Mouse (Mus musculus) embryonic facial prominence, embryonic 10.5 days (tissue): ENCODE results near the gene Tmbim6. TPM values are rescaled to one million over a fixed set of nuclear protein-coding genes. Genes with fewer than 3 reads are reported as not detected.

Experiments used
- DNase-seq: peaks from one replicate; pipeline ENCODE4 v3.0.0-alpha.2; 2017; ENCODE audit warnings: low spot score
- H3K27ac ChIP-seq: fragments of 300-500 bp; sonication (generic); replicated peaks from 2 replicates; pipeline ENCODE4 v1.5.1; 2016; ENCODE audit warnings: mild to moderate bottlenecking
- H3K27me3 ChIP-seq: fragments of 300-500 bp; sonication (generic); replicated peaks from 2 replicates; pipeline ENCODE4 v1.6.1; 2016; ENCODE audit warnings: low read depth, mild to moderate bottlenecking; ENCODE audit not compliant: poor library complexity, severe bottlenecking
- H3K36me3 ChIP-seq: fragments of 300-500 bp; sonication (generic); replicated peaks from 2 replicates; pipeline ENCODE4 v1.6.1; 2016; ENCODE audit warnings: mild to moderate bottlenecking, moderate library complexity
- H3K4me1 ChIP-seq: fragments of 300-500 bp; sonication (generic); 2 replicates; pipeline ENCODE4 v1.6.1; 2016
- H3K4me3 ChIP-seq: fragments of 300-500 bp; sonication (generic); 2 replicates; pipeline ENCODE4 v1.5.1; 2016; ENCODE audit warnings: mild to moderate bottlenecking, moderate library complexity
- H3K9me3 ChIP-seq: fragments of 300-500 bp; sonication (generic); 2 replicates; pipeline ENCODE4 v1.6.1; 2016; ENCODE audit warnings: mild to moderate bottlenecking
- WGBS: fragments of 180-500 bp; shearing (Covaris S2); methylation state at CpG from one replicate; pipeline ENCODE4 v1.1.7; 2016; 5-methylcytosine and 5-hydroxymethylcytosine counted together
- polyA plus RNA-seq: library from polyadenylated mRNA; unstranded; fragments of >200 nt; fragmentation: Nextera tagmentation; extraction: Ambion mirVana; gene quantifications from 2 replicates; pipeline ENCODE4 v1.2.1, GENCODE M21; 2016

The Tmbim6 gene
- 262 and 273 TPM in 2 replicates for polyA plus RNA-seq

- WGBS, result under 1% methylated on average over 51 of the region's 51 CpGs
- Histone ChIP-seq H3K4me1 (peaks cover 49% of the 10 kb centered on the region), H3K4me3 (peak within 1 kb of the TSS; percentile 94), H3K27ac (peak within 1 kb of the TSS; percentile 94), H3K27me3 (no peaks in the 10 kb centered on the region), H3K9me3 (no peaks in the 10 kb centered on the region), H3K36me3 (no peaks in the 10 kb centered on the region; the same call in 1 of the 2 replicates)
- peak; percentile 100 for DNase-seq
Observed at GRCm38 (mm10) chr15:99392486-99393385, at the start of gene Tmbim6. TSS of gene Tmbim6 (plus strand) at chr15:99392882.

GRCm38 (mm10) chr15:99343414-99344147, 49.1 kb upstream of the Tmbim6 start:
- Histone ChIP-seq H3K4me1 (peaks cover 78% of the 10 kb centered on the region), H3K27ac (peak overlapping the region; percentile 84), H3K36me3 (0 out of 2 replicates have a peak, but pooled peaks cover 4% of the 10 kb centered on the region), H3K4me3 (no peak overlapping the region), H3K9me3 (no peaks in the 10 kb centered on the region), H3K27me3 (no peaks in the 10 kb centered on the region)
- whole genome bisulfite sequencing, result 54% methylated on average over 5 of the region's 5 CpGs
- peak; percentile 57 for DNase-seq

GRCm38 (mm10) chr15:99344148-99344870, 48.4 kb upstream of the Tmbim6 start:
- H3K27me3 ChIP-seq, result no peaks in the 10 kb centered on the region
- no peaks in the 10 kb centered on the region for H3K9me3 ChIP-seq
- H3K4me3 ChIP-seq, result no peak overlapping the region
- H3K4me1 ChIP-seq, result peaks cover 71% of the 10 kb centered on the region
- H3K36me3 ChIP-seq, result peaks cover 7% of the 10 kb centered on the region; the same call in 1 of the 2 replicates
- peak overlapping the region; percentile 84 for H3K27ac ChIP-seq
- no peak for DNase-seq
- WGBS, result 58% methylated on average over 8 of the region's 8 CpGs

- Histone ChIP-seq H3K9me3 (no peaks in the 10 kb centered on the region), H3K4me3 (no peak overlapping the region), H3K4me1 (peaks cover 69% of the 10 kb centered on the region), H3K27ac (peak overlapping the region; percentile 84), H3K27me3 (no peaks in the 10 kb centered on the region), H3K36me3 (peaks cover 7% of the 10 kb centered on the region; the same call in 1 of the 2 replicates)
- WGBS, result 73% methylated on average over 4 of the region's 4 CpGs
- DNase-seq, result no peak
Observed at GRCm38 (mm10) chr15:99344961-99345360, 47.7 kb upstream of the Tmbim6 start.

- Histone ChIP-seq H3K36me3 (peaks cover 3% of the 10 kb centered on the region; the same call in 1 of the 2 replicates), H3K27ac (no peak overlapping the region), H3K27me3 (no peaks in the 10 kb centered on the region), H3K4me3 (no peak overlapping the region), H3K9me3 (no peaks in the 10 kb centered on the region), H3K4me1 (peaks cover 48% of the 10 kb centered on the region)
- no peak for DNase-seq
- WGBS, result 83% methylated on average over 6 of the region's 6 CpGs
Observed at GRCm38 (mm10) chr15:99351610-99352009, 41.1 kb upstream of the Tmbim6 start.

GRCm38 (mm10) chr15:99352306-99352705, 40.4 kb upstream of the Tmbim6 start:
- H3K9me3 ChIP-seq, result no peaks in the 10 kb centered on the region
- WGBS, result 78% methylated on average over 5 of the region's 5 CpGs
- H3K27ac ChIP-seq, result no peak overlapping the region
- H3K4me3 ChIP-seq, result no peak overlapping the region
- H3K36me3 ChIP-seq, result peaks cover 6% of the 10 kb centered on the region; the same call in 1 of the 2 replicates
- peaks cover 48% of the 10 kb centered on the region for H3K4me1 ChIP-seq
- no peaks in the 10 kb centered on the region for H3K27me3 ChIP-seq
- no peak for DNase-seq

GRCm38 (mm10) chr15:99355660-99356059, 37.0 kb upstream of the Tmbim6 start:
- peaks cover 33% of the 10 kb centered on the region for H3K4me1 ChIP-seq
- H3K27me3 ChIP-seq, result no peaks in the 10 kb centered on the region
- DNase-seq, result no peak
- no peaks in the 10 kb centered on the region for H3K9me3 ChIP-seq
- WGBS, result 80% methylated on average over 6 of the region's 6 CpGs
- H3K36me3 ChIP-seq, result 0 out of 2 replicates have a peak, but pooled peaks cover 3% of the 10 kb centered on the region
- no peak overlapping the region for H3K27ac ChIP-seq
- H3K4me3 ChIP-seq, result no peak overlapping the region

- Histone ChIP-seq H3K4me1 (peaks cover 33% of the 10 kb centered on the region), H3K4me3 (no peak overlapping the region), H3K27me3 (no peaks in the 10 kb centered on the region), H3K36me3 (0 out of 2 replicates have a peak, but pooled peaks cover 3% of the 10 kb centered on the region), H3K9me3 (no peaks in the 10 kb centered on the region), H3K27ac (no peak overlapping the region; the same call in 1 of the 2 replicates)
- DNase-seq, result no peak
- 79% methylated on average over 6 of the region's 6 CpGs for WGBS
Observed at GRCm38 (mm10) chr15:99356462-99356861, 36.2 kb upstream of the Tmbim6 start.

- H3K27me3 ChIP-seq, result no peaks in the 10 kb centered on the region
- no peak overlapping the region for H3K27ac ChIP-seq
- H3K4me1 ChIP-seq, result peaks cover 25% of the 10 kb centered on the region
- H3K9me3 ChIP-seq, result no peaks in the 10 kb centered on the region
- no peak for DNase-seq
- 82% methylated on average over 9 of the region's 9 CpGs for WGBS
- 0 out of 2 replicates have a peak, but pooled peaks cover 3% of the 10 kb centered on the region for H3K36me3 ChIP-seq
- no peak overlapping the region for H3K4me3 ChIP-seq
Observed at GRCm38 (mm10) chr15:99358952-99359351, 33.7 kb upstream of the Tmbim6 start.

- Histone ChIP-seq H3K4me1 (peaks cover 28% of the 10 kb centered on the region), H3K36me3 (no peaks in the 10 kb centered on the region), H3K27ac (0 out of 2 replicates have a peak overlapping the region, but pooled peaks have one; percentile 31), H3K4me3 (no peak overlapping the region), H3K27me3 (no peaks in the 10 kb centered on the region), H3K9me3 (no peaks in the 10 kb centered on the region)
- DNase-seq, result no peak
- 67% methylated on average over 7 of the region's 7 CpGs for WGBS
Observed at GRCm38 (mm10) chr15:99364022-99364530, 28.6 kb upstream of the Tmbim6 start.

GRCm38 (mm10) chr15:99364921-99365320, 27.8 kb upstream of the Tmbim6 start:
- 0 out of 2 replicates have a peak overlapping the region, but pooled peaks have one; percentile 31 for H3K27ac ChIP-seq
- H3K4me1 ChIP-seq, result peaks cover 36% of the 10 kb centered on the region
- DNase-seq, result no peak
- H3K27me3 ChIP-seq, result no peaks in the 10 kb centered on the region
- WGBS, result 50% methylated on average over 8 of the region's 8 CpGs
- no peaks in the 10 kb centered on the region for H3K36me3 ChIP-seq
- no peaks in the 10 kb centered on the region for H3K9me3 ChIP-seq
- no peak overlapping the region for H3K4me3 ChIP-seq
